Mouse (Mus musculus): Measurements from ENCODE around the gene Eif3k. TPM values are rescaled to one million over a fixed set of nuclear protein-coding genes. Genes with fewer than 3 reads are reported as not detected.

Gene Eif3k
- total RNA-seq (2023): 306 TPM

DNA sequence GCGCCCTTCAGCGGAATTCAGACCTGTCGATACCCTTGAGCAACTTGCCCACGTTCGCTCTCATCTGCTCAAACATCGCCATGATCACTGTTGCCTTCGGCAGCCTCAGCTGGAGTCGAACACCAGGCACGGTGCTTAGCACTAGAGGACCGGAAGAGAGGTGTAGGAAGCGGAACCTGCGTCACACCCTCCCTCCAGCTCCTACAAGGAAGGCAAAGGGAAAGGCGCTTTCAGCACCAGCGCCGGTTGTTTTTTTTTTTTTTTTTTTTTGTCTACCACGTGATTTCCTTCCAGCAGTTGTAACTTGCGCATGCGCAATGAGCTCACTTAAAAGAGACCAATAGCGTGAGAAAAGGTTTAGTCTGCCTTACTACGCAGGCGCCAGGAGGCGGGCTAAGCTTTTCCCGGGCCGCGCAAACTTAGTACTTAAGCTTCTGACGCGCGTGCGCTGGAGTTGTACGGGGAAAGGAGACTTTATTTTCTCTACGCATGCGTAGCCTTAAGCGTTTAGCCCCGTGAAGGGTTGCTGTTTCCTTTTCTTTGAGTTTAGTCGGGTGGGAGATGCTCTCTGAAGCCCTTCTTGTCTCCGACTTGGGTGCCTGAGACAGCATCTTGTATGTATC, at the start of gene Eif3k, which contains the start of gene Map4k1:
Gene Eif3k, minus strand, starts transcription at position 214 of the 623 bp plus-strand sequence.
Gene Map4k1, plus strand, starts transcription at position 400 of the 623 bp plus-strand sequence.

DNA sequence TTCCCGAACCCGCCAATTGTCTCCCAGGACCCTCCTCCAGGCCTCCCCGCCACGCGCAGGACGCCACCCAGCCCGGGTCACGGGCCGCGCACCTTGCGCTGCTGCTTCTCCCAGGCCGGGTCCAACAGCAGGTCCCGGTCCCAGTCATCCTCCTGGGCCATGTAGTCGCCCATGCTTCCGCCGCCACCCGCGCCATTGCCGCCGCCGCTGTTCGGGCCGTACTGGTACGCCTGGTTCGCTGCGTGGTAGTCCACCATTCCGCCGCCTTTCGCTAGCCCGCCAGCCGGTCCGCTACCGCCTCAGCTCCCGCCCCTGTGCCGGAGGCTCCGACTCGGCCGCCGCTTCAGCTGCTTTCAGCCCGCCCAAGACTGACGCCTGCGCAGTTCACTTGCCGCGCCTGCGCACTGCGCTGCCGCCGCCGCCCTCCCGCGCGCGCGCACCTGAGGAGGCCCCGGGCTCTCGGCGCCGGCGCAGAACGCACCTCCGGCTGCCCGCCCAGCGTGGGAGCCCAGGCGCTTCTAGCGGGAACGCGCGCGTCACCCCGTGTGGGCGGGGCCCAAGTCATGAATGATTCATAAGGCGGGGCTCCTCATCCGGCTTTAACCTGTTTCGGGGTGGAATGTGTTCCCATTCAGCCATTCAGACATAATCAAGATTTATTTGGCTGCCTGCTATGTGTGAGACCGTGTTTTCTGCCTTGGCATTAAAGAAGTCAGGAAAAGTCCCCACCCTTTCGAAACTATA, 19.6 kb downstream of the Eif3k start, which contains the start of gene Actn4:
Gene Actn4, minus strand, starts transcription at position 414 of the 744 bp plus-strand sequence.

Other genes starting within 250 kb of the Eif3k start
- 24.0 TPM for gene Mrps12, start 240.0 kb downstream of the Eif3k start, total RNA-seq (2023)
- gene Sars2, start 239.9 kb downstream of the Eif3k start, total RNA-seq (2023): 22.5 TPM
- gene Ccer2, start 225.7 kb downstream of the Eif3k start, total RNA-seq (2023): 1.3 TPM
- 69.1 TPM for gene Sirt2, start 215.1 kb downstream of the Eif3k start, total RNA-seq (2023)
- gene Nfkbib, start 214.4 kb downstream of the Eif3k start, total RNA-seq (2023): 58.4 TPM
- 124 TPM for gene Rinl, start 192.9 kb downstream of the Eif3k start, total RNA-seq (2023)
- gene Hnrnpl, start 173.3 kb downstream of the Eif3k start, total RNA-seq (2023): 651 TPM
- 57.6 TPM for gene Ech1, start 156.6 kb downstream of the Eif3k start, total RNA-seq (2023)
- 11.4 TPM for gene Lgals4, start 148.0 kb downstream of the Eif3k start, total RNA-seq (2023)
- gene Lgals7, start 118.0 kb downstream of the Eif3k start, total RNA-seq (2023): not detected
- gene Capn12, start 100.4 kb downstream of the Eif3k start, total RNA-seq (2023): not detected
- gene Actn4, start 19.5 kb downstream of the Eif3k start, total RNA-seq (2023): 172 TPM
- 83.2 TPM for gene Map4k1, start 186 bp upstream of the Eif3k start, total RNA-seq (2023)
- gene Ryr1, start 143.3 kb upstream of the Eif3k start, total RNA-seq (2023): not detected
- 2.9 TPM for gene Rasgrp4, start 153.0 kb upstream of the Eif3k start, total RNA-seq (2023)
- 36.9 TPM for gene Fam98c, start 174.4 kb upstream of the Eif3k start, total RNA-seq (2023)
- gene Ggn, start 188.3 kb upstream of the Eif3k start, total RNA-seq (2023): not detected
- 1.0 TPM for gene Spred3, start 188.5 kb upstream of the Eif3k start, total RNA-seq (2023)
- 152 TPM for gene Psmd8, start 198.8 kb upstream of the Eif3k start, total RNA-seq (2023)
- gene Catsperg1, start 232.2 kb upstream of the Eif3k start, total RNA-seq (2023): 0.77 TPM

All from CD4-positive naive resting alpha-beta T cell, adult 57 days (primary cell).